Mouse (Mus musculus): Measurements from ENCODE around the gene Creg1. TPM values are rescaled to one million over a fixed set of nuclear protein-coding genes. Genes with fewer than 3 reads are reported as not detected.

The Creg1 gene
- polyA plus RNA-seq (2011; ENCODE audit: insufficient read depth, insufficient read length, low read depth, missing spikeins) = 18.4 and 27.0 TPM in 2 replicates

- Histone ChIP-seq H3K36me3 (ENCODE audit: control insufficient read depth, insufficient read depth, low read length, poor library complexity, severe bottlenecking) (no peaks in the 10 kb centered on the region), H3K9me3 (replicated peaks; ENCODE audit: control insufficient read depth, insufficient read depth, low read length, poor library complexity, severe bottlenecking) (no peaks in the 10 kb centered on the region), H3K27me3 (ENCODE audit: control insufficient read depth, insufficient read depth, low read length, poor library complexity, severe bottlenecking) (peaks cover 3% of the 10 kb centered on the region; the same call in 1 of the 2 replicates), H3K4me3 (ENCODE audit: low read depth, low read length) (peak within 1 kb of the TSS; percentile 74), H3K4me1 (ENCODE audit: control insufficient read depth, insufficient read depth, low read length) (peaks cover 2% of the 10 kb centered on the region), H3K27ac (ENCODE audit: insufficient read depth, low read length) (no peak within 1 kb of the TSS), H3K9ac (ENCODE audit: low read depth, poor library complexity, severe bottlenecking) (peak within 1 kb of the TSS; percentile 46)
- 0 out of 2 replicates have a peak, but pooled peaks have one; percentile 19 for TF ChIP-seq EP300 (IDR thresholded peaks at IDR 0.05; ENCODE audit: insufficient read depth, low read depth, low read length)
- no peak for TF ChIP-seq CTCF (IDR thresholded peaks at IDR 0.05; ENCODE audit: low read depth, low read length)
- TF ChIP-seq POLR2A (IDR thresholded peaks at IDR 0.05; ENCODE audit: insufficient read depth, low read length) = peak; percentile 82
Observed at GRCm38 (mm10) chr1:165763635-165764372, at the start of gene Creg1. Gene Creg1 (plus strand): TSS chr1:165763746.

GRCm38 (mm10) chr1:165713798-165714197 is 49.7 kb upstream of the Creg1 start:
- TF ChIP-seq EP300 (IDR thresholded peaks at IDR 0.05; ENCODE audit: insufficient read depth, low read depth, low read length) (no peak), CTCF (IDR thresholded peaks at IDR 0.05; ENCODE audit: low read depth, low read length) (no peak), POLR2A (IDR thresholded peaks at IDR 0.05; ENCODE audit: insufficient read depth, low read length) (no peak)
- H3K27ac ChIP-seq (ENCODE audit: insufficient read depth, low read length) = no peak overlapping the region
- H3K9me3 ChIP-seq (replicated peaks; ENCODE audit: control insufficient read depth, insufficient read depth, low read length, poor library complexity, severe bottlenecking) = no peaks in the 10 kb centered on the region
- H3K27me3 ChIP-seq (ENCODE audit: control insufficient read depth, insufficient read depth, low read length, poor library complexity, severe bottlenecking) = no peaks in the 10 kb centered on the region
- no peak overlapping the region for H3K4me3 ChIP-seq (ENCODE audit: low read depth, low read length)
- no peaks in the 10 kb centered on the region for H3K4me1 ChIP-seq (ENCODE audit: control insufficient read depth, insufficient read depth, low read length)
- no peak overlapping the region for H3K9ac ChIP-seq (ENCODE audit: low read depth, poor library complexity, severe bottlenecking)
- no peaks in the 10 kb centered on the region for H3K36me3 ChIP-seq (ENCODE audit: control insufficient read depth, insufficient read depth, low read length, poor library complexity, severe bottlenecking)

GRCm38 (mm10) chr1:165716426-165716825 is 47.1 kb upstream of the Creg1 start:
- no peaks in the 10 kb centered on the region for H3K27me3 ChIP-seq (ENCODE audit: control insufficient read depth, insufficient read depth, low read length, poor library complexity, severe bottlenecking)
- no peaks in the 10 kb centered on the region for H3K36me3 ChIP-seq (ENCODE audit: control insufficient read depth, insufficient read depth, low read length, poor library complexity, severe bottlenecking)
- no peaks in the 10 kb centered on the region for H3K9me3 ChIP-seq (replicated peaks; ENCODE audit: control insufficient read depth, insufficient read depth, low read length, poor library complexity, severe bottlenecking)
- no peak for TF ChIP-seq EP300 (IDR thresholded peaks at IDR 0.05; ENCODE audit: insufficient read depth, low read depth, low read length)
- TF ChIP-seq CTCF (IDR thresholded peaks at IDR 0.05; ENCODE audit: low read depth, low read length) = no peak
- no peak for TF ChIP-seq POLR2A (IDR thresholded peaks at IDR 0.05; ENCODE audit: insufficient read depth, low read length)
- no peak overlapping the region for H3K4me3 ChIP-seq (ENCODE audit: low read depth, low read length)
- no peak overlapping the region for H3K27ac ChIP-seq (ENCODE audit: insufficient read depth, low read length)
- no peak overlapping the region for H3K9ac ChIP-seq (ENCODE audit: low read depth, poor library complexity, severe bottlenecking)
- no peaks in the 10 kb centered on the region for H3K4me1 ChIP-seq (ENCODE audit: control insufficient read depth, insufficient read depth, low read length)

DNA sequence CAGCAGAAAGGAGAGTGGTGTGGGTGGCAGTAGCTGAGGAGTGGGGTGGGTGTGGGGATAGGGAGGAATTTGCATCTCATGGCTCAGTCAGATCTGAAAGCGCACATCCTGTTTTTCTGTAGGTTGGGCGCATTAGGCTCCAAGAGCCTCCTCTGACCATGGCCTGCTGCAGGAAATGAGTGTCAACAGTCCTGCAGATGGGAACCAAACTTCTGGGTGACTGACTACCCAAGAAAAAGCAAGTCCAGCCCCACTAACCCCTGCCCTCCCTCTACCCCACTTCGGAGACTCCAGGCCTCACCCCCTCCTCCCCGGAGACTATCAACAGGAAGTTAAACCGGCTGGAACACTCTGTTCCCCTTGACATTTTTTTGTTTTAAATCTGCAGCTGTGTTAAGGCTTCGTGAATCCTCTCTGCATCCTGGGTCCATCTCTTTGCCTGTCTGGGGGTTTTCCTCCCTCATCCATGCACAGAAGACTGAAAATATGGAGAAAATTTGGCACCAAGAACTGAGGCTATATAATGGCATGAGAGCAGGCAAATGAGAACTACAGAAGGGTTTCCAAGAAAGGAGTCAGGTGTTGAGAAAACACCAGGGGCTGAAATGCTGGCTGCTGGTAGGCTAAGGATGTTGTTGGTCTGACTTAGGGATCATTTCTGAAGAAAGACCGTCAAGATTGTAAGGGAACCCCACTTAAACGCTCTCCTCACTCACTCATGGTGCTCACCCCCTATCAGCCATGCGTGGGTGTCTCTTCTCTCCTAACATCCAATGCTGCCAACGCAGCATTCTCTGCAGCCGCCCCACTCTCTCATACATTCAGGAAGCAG is 45.6 kb upstream of the Creg1 start:
- Histone ChIP-seq H3K27ac (ENCODE audit: insufficient read depth, low read length) (no peak overlapping the region), H3K27me3 (ENCODE audit: control insufficient read depth, insufficient read depth, low read length, poor library complexity, severe bottlenecking) (no peaks in the 10 kb centered on the region)

DNA sequence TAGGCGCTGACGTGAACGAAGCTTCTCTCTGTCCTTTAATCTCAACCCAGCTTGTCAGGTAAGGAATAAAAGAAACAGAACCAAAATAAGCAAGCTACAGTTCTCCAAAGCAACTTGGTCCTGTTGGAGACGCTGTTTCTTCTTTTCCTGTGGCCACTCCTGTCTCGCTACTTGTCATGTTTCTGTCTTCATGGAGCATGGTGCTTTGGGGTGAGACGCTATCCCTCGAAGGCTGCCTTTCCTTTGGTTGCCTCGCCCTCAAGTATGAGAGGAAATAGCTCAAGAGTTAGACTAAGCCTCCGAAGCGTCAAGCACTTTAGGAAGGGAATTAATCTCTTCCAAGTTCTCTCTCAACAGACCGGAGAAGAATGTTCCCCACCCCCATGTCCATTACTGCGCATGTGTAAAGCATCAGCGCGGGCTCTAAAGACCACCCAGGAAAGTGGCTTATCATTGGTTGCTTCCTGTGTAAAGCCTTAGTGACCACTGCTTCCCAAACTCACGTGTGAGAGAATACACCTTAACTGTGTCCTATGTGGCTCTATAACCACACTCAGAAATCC is 44.9 kb upstream of the Creg1 start:
- Histone ChIP-seq H3K27ac (ENCODE audit: insufficient read depth, low read length) (no peak overlapping the region), H3K9me3 (replicated peaks; ENCODE audit: control insufficient read depth, insufficient read depth, low read length, poor library complexity, severe bottlenecking) (no peaks in the 10 kb centered on the region), H3K4me3 (ENCODE audit: low read depth, low read length) (no peak overlapping the region), H3K36me3 (ENCODE audit: control insufficient read depth, insufficient read depth, low read length, poor library complexity, severe bottlenecking) (no peaks in the 10 kb centered on the region), H3K9ac (ENCODE audit: low read depth, poor library complexity, severe bottlenecking) (no peak overlapping the region), H3K27me3 (ENCODE audit: control insufficient read depth, insufficient read depth, low read length, poor library complexity, severe bottlenecking) (no peaks in the 10 kb centered on the region), H3K4me1 (ENCODE audit: control insufficient read depth, insufficient read depth, low read length) (no peaks in the 10 kb centered on the region)
- TF ChIP-seq POLR2A (IDR thresholded peaks at IDR 0.05; ENCODE audit: insufficient read depth, low read length) = no peak
- TF ChIP-seq EP300 (IDR thresholded peaks at IDR 0.05; ENCODE audit: insufficient read depth, low read depth, low read length) = no peak
- TF ChIP-seq CTCF (IDR thresholded peaks at IDR 0.05; ENCODE audit: low read depth, low read length) = no peak

More for the DNA sequence above, 45.6 kb upstream of the Creg1 start:
- H3K4me3 ChIP-seq (ENCODE audit: low read depth, low read length) = no peak overlapping the region
- TF ChIP-seq EP300 (IDR thresholded peaks at IDR 0.05; ENCODE audit: insufficient read depth, low read depth, low read length) = no peak
- TF ChIP-seq POLR2A (IDR thresholded peaks at IDR 0.05; ENCODE audit: insufficient read depth, low read length) = no peak
- no peaks in the 10 kb centered on the region for H3K9me3 ChIP-seq (replicated peaks; ENCODE audit: control insufficient read depth, insufficient read depth, low read length, poor library complexity, severe bottlenecking)
- H3K36me3 ChIP-seq (ENCODE audit: control insufficient read depth, insufficient read depth, low read length, poor library complexity, severe bottlenecking) = no peaks in the 10 kb centered on the region
- no peaks in the 10 kb centered on the region for H3K4me1 ChIP-seq (ENCODE audit: control insufficient read depth, insufficient read depth, low read length)
- H3K9ac ChIP-seq (ENCODE audit: low read depth, poor library complexity, severe bottlenecking) = no peak overlapping the region

Measured in ES-Bruce4 (cell line).